Mouse (Mus musculus): Measurements from ENCODE around the gene Flad1. TPM values are rescaled to one million over a fixed set of nuclear protein-coding genes. Genes with fewer than 3 reads are reported as not detected.

Flad1 gene
- polyA plus RNA-seq, 1 experiment from 2014 or later = 31.9 TPM

GRCm38 (mm10) chr3:89408448-89408847, 3.2 kb downstream of the Flad1 start:
- Histone ChIP-seq H3K9me3 (no peaks in the 10 kb centered on the region), H3K27ac (no peak overlapping the region), H3K4me3 (no peak overlapping the region), H3K36me3 (peaks cover 55% of the 10 kb centered on the region), H3K4me1 (replicated peaks) (peaks cover 21% of the 10 kb centered on the region), H3K27me3 (ENCODE audit: insufficient read depth, poor library complexity, severe bottlenecking) (no peaks in the 10 kb centered on the region)
- DNase-seq (ENCODE audit: low spot score) = no peak
- 58% methylated on average over 16 of the region's 16 CpGs for WGBS

GRCm38 (mm10) chr3:89406887-89407286, 4.8 kb downstream of the Flad1 start:
- Histone ChIP-seq H3K36me3 (peaks cover 63% of the 10 kb centered on the region), H3K4me1 (replicated peaks) (peaks cover 17% of the 10 kb centered on the region), H3K4me3 (no peak overlapping the region), H3K27me3 (ENCODE audit: insufficient read depth, poor library complexity, severe bottlenecking) (no peaks in the 10 kb centered on the region), H3K9me3 (no peaks in the 10 kb centered on the region), H3K27ac (no peak overlapping the region)
- no peak for DNase-seq (ENCODE audit: low spot score)
- 92% methylated on average over 6 of the region's 6 CpGs for WGBS

- Histone ChIP-seq H3K27ac (no peak within 1 kb of the TSS), H3K27me3 (ENCODE audit: insufficient read depth, poor library complexity, severe bottlenecking) (no peaks in the 10 kb centered on the region), H3K4me1 (replicated peaks) (no peaks in the 10 kb centered on the region), H3K9me3 (no peaks in the 10 kb centered on the region), H3K36me3 (peaks cover 66% of the 10 kb centered on the region), H3K4me3 (no peak within 1 kb of the TSS)
- DNase-seq (ENCODE audit: low spot score) = no peak
- WGBS = 68% methylated on average over 5 of the region's 5 CpGs
These were observed 9.0 kb downstream of the Flad1 start, which contains the start of gene Lenep for GRCm38 (mm10) chr3:89402693-89403092. Lenep (minus strand) TSS chr3:89402793.

DNA sequence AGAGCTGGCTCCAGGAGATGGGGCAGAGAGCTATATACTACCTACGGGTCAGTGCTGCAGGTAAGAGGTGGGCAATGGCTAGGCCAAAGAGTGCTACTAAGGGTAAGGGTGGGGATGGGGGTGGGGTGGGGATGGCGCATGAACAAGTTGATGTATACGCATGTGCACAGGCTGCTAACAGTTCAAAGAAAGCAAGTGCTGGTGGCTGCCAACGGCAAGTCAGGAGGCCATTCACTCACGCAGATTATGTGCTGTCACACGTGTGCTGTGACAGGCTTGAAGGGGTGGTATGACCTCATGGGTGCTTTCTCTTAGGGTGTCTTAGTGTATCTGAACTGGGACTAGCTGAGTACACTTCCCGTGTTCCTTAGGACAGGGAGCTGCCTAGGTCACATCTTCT, 10.3 kb downstream of the Flad1 start:
- Histone ChIP-seq H3K4me3 (no peak overlapping the region), H3K4me1 (replicated peaks) (peaks cover 6% of the 10 kb centered on the region), H3K27me3 (ENCODE audit: insufficient read depth, poor library complexity, severe bottlenecking) (no peaks in the 10 kb centered on the region), H3K27ac (no peak overlapping the region), H3K9me3 (no peaks in the 10 kb centered on the region), H3K36me3 (peaks cover 56% of the 10 kb centered on the region)
- WGBS = 91% methylated on average over 7 of the region's 7 CpGs
- no peak for DNase-seq (ENCODE audit: low spot score)

DNA sequence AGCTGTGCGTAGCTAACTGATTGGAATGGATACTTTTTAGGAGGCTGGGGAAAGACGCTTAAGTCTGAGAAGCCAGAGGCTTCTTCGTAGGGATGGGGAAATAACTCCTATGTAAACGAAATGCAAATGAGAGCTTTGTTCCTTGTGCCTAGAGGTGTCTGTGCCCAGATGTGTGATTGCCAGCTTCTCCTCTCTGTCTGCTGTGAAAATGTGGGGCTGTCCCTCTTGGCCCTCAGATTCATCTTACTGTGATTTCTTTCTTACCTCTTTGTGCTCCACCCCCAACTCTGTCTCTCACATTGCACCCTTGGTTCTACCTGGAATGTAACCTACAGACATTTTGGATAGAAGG, 15.0 kb downstream of the Flad1 start:
- Histone ChIP-seq H3K9me3 (no peaks in the 10 kb centered on the region), H3K4me1 (replicated peaks) (peaks cover 53% of the 10 kb centered on the region), H3K27ac (peak overlapping the region; percentile 82), H3K4me3 (peak overlapping the region; percentile 77), H3K36me3 (peaks cover 16% of the 10 kb centered on the region; the same call in 1 of the 2 replicates), H3K27me3 (ENCODE audit: insufficient read depth, poor library complexity, severe bottlenecking) (peaks cover 25% of the 10 kb centered on the region)
- no peak for DNase-seq (ENCODE audit: low spot score)
- 2% methylated on average over 4 of the region's 4 CpGs for WGBS

DNA sequence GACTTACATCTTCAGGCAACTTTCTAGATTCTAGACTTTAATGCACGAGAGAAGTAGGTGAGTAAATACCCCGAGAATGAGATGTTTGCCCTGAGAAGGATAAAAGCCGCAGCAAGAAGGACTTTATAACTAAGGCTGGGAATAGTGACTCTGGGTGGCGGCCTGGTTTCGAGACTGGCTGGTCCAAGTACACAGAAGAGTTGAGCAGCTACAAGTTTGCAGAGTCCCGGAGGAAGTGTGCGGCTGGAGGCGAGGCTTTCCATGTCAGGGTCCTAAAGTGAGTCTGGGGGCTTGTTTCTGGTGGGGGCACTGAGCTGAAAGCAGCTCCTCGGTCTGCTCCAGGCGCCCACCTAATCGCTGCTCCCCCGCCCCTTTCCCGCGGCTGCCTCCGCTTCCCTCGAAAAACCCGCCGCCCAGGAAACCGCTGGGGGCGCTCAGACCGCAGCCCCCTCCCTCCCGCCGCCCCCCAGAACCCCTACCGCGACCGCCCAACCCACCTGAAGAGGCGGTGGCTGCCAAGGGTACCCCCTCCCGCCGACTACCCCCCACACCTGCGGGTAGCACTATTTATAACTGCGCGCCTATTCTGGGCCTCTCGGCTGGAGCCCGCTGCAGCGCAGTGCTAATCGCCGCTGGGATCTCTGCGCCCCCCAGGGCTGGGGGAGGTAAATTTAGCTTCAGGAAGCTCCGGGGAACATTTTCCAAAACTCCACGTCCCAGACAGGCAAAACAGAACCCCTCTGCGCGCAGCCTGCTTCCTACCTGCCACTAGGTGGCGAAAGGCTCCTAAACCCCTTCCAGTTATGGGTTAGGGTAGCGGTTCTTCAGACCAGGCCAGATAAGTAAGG, 15.6 kb downstream of the Flad1 start:
- H3K9me3 ChIP-seq = no peaks in the 10 kb centered on the region
- peaks cover 10% of the 10 kb centered on the region; the same call in 1 of the 2 replicates for H3K36me3 ChIP-seq
- H3K27ac ChIP-seq = peak overlapping the region; percentile 82
- peak overlapping the region; percentile 77 for H3K4me3 ChIP-seq
- peaks cover 30% of the 10 kb centered on the region for H3K27me3 ChIP-seq (ENCODE audit: insufficient read depth, poor library complexity, severe bottlenecking)
- H3K4me1 ChIP-seq (replicated peaks) = peaks cover 59% of the 10 kb centered on the region
- DNase-seq (ENCODE audit: low spot score) = peak; percentile 78
- WGBS = under 1% methylated on average over 44 of the region's 44 CpGs

DNA sequence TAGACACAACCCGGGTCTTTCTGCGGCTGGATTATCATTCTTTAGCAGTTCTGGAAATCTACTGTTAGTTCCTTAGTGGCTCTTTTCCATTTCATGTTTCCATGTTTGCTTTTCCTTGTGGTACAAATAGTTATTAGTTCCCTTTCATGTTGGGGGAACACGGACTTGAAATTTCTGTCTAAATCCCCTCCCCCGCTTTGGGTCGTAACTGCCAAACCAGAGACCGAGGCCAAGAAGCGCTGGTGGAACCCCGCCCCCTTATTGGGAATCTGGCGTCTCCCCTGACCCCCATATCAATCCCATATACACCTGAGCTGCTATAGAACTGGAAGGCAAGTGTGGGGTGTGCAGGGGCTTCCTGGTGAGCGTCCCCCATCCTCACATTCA, 16.3 kb downstream of the Flad1 start:
- DNase-seq (ENCODE audit: low spot score) = no peak
- H3K27ac ChIP-seq = peak overlapping the region; percentile 90
- H3K9me3 ChIP-seq = no peaks in the 10 kb centered on the region
- H3K4me3 ChIP-seq = peak overlapping the region; percentile 77
- 0 out of 2 replicates have a peak, but pooled peaks cover 7% of the 10 kb centered on the region for H3K36me3 ChIP-seq
- 2% methylated on average over 10 of the region's 10 CpGs for WGBS
- peaks cover 66% of the 10 kb centered on the region for H3K4me1 ChIP-seq (replicated peaks)
- peaks cover 36% of the 10 kb centered on the region for H3K27me3 ChIP-seq (ENCODE audit: insufficient read depth, poor library complexity, severe bottlenecking)

DNA sequence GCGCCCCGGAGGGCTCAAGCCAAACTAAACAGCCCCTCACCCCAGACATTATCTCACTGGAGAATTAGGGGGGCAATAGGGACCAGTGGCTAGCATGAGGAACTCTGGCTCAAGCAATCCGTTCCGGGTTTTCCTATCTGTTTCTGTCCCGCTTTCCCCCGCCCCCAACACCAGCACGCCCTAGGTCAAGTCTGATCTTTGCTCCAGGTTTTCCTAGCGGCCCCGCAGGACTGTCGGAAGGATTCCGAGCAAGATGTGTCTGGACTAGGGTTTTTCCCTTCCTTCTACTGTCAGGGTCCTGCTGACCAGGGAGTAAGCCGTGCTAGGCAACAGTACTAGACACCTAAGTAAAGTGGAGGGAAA, 16.8 kb downstream of the Flad1 start:
- peak; percentile 90 for DNase-seq (ENCODE audit: low spot score)
- WGBS = under 1% methylated on average over 12 of the region's 12 CpGs
- Histone ChIP-seq H3K36me3 (0 out of 2 replicates have a peak, but pooled peaks cover 3% of the 10 kb centered on the region), H3K27me3 (ENCODE audit: insufficient read depth, poor library complexity, severe bottlenecking) (peaks cover 41% of the 10 kb centered on the region), H3K27ac (peak overlapping the region; percentile 90), H3K4me1 (replicated peaks) (peaks cover 71% of the 10 kb centered on the region), H3K9me3 (no peaks in the 10 kb centered on the region), H3K4me3 (peak overlapping the region; percentile 77)

DNA sequence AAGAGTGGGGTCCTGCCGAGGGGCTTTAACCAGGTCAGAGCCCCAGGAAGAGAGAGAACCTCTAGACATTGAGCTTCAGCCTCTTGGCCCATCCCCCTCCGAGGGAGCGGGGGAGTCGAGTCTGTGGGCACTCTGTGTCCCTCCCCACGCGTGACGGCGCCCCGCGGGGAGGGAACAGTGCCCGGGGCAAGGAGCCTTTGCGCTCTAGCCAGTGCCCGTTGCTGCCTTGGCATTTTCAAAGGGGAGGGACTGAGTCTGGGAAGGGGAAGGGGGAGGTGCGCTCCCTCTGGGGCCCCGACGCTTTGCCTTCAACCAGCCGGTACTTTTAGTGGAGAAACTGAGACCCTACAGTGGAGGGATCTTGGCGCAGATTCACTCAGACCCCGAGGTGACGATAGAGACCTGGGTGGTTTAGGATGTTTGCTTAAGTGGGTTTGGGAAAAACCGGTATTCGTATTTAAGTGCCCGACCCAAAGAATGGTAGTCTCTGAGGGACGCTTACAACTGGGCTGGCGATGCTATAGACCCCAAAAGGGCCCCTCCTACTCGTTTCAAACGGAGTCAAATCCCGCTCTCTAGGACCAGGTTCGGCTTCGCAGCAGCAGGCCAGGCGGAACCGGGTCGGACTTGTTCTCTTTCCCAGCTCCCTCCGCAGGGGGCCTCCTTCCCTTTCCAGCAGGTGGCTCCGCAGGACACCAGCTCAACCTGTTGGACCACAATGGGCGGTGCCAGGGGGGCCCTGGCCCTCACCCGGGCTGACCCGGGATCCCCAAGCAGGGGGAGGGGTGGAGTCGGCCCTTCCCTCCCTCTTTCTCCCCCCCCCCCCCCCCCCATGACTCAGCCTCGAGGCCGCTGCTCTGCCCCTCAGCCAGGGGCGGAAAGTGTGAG, 17.4 kb downstream of the Flad1 start, which contains the start of gene Zbtb7b:
Zbtb7b (minus strand) TSS at position 771 of the 888 bp plus-strand sequence.
- Histone ChIP-seq H3K27ac (peak within 1 kb of the TSS; percentile 90), H3K9me3 (no peaks in the 10 kb centered on the region), H3K36me3 (0 out of 2 replicates have a peak, but pooled peaks cover under 1% of the 10 kb centered on the region), H3K4me3 (peak within 1 kb of the TSS; percentile 77), H3K27me3 (ENCODE audit: insufficient read depth, poor library complexity, severe bottlenecking) (peaks cover 42% of the 10 kb centered on the region), H3K4me1 (replicated peaks) (peaks cover 71% of the 10 kb centered on the region)
- WGBS = under 1% methylated on average over 42 of the region's 42 CpGs
- DNase-seq (ENCODE audit: low spot score) = peak; percentile 70

DNA sequence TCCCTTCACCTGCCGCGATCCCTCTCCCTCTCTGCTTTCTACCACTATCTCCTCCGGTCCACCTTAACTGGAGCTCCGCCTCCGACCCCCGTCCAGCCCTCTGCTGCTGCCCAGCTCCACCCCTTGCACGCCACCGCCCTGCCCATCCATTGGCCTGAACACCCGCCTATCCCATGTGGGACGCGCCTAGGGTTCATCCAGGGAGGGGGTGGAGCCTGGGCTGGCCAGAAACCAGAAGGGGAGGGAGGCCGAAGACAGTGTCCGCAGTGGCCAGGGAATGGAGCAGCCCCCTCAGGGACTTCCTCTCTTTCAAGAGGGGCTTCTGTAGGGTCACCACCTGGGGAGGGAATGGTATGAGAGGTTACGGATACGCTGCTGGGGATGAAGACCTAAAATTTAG, 18.1 kb downstream of the Flad1 start:
- Histone ChIP-seq H3K36me3 (no peaks in the 10 kb centered on the region), H3K4me1 (replicated peaks) (peaks cover 73% of the 10 kb centered on the region), H3K27me3 (ENCODE audit: insufficient read depth, poor library complexity, severe bottlenecking) (peaks cover 42% of the 10 kb centered on the region), H3K9me3 (no peaks in the 10 kb centered on the region), H3K4me3 (peak overlapping the region; percentile 77), H3K27ac (peak overlapping the region; percentile 90)
- WGBS = under 1% methylated on average over 15 of the region's 15 CpGs
- DNase-seq (ENCODE audit: low spot score) = peak; percentile 98

- Histone ChIP-seq H3K4me3 (peak overlapping the region; percentile 77), H3K27ac (peak overlapping the region; percentile 90), H3K9me3 (no peaks in the 10 kb centered on the region), H3K36me3 (no peaks in the 10 kb centered on the region), H3K4me1 (replicated peaks) (peaks cover 80% of the 10 kb centered on the region), H3K27me3 (ENCODE audit: insufficient read depth, poor library complexity, severe bottlenecking) (peaks cover 42% of the 10 kb centered on the region)
- under 1% methylated on average over 23 of the region's 24 CpGs for WGBS
- peak; percentile 29 for DNase-seq (ENCODE audit: low spot score)
These were observed 18.8 kb downstream of the Flad1 start for GRCm38 (mm10) chr3:89392871-89393311.

- Histone ChIP-seq H3K4me3 (peak overlapping the region; percentile 77), H3K27me3 (ENCODE audit: insufficient read depth, poor library complexity, severe bottlenecking) (peaks cover 42% of the 10 kb centered on the region), H3K27ac (peak overlapping the region; percentile 90), H3K9me3 (no peaks in the 10 kb centered on the region), H3K36me3 (no peaks in the 10 kb centered on the region), H3K4me1 (replicated peaks) (peaks cover 87% of the 10 kb centered on the region)
- under 1% methylated on average over 56 of the region's 56 CpGs for WGBS
- peak; percentile 59 for DNase-seq (ENCODE audit: low spot score)
These were observed 19.8 kb downstream of the Flad1 start for GRCm38 (mm10) chr3:89391663-89392511.

All from hindbrain, embryonic 10.5 days (tissue).